Mouse (Mus musculus) lung, embryonic 16.5 days (tissue): ENCODE measurements around the gene Ugt1a10. TPM values are rescaled to one million over a fixed set of nuclear protein-coding genes. Genes with fewer than 3 reads are reported as not detected.

Experiments
- ATAC-seq: fragments of 200-750 bp; cut with Nextera tagmentation; 2 replicates; pipeline ENCODE4 v1.8.0; 2017; ENCODE audit warnings: low read depth, mild to moderate bottlenecking, moderate library complexity
- H3K27ac ChIP-seq: fragments of 300-500 bp; sonication (generic); 2 replicates; pipeline ENCODE4 v1.5.1; 2014; ENCODE audit warnings: mild to moderate bottlenecking, control low read depth, low read length
- H3K27me3 ChIP-seq: fragments of 300-500 bp; sonication (generic); 2 replicates; pipeline ENCODE4 v1.6.1; 2014; ENCODE audit warnings: low read depth, low read length, mixed read lengths; ENCODE audit not compliant: control insufficient read depth, insufficient read depth
- H3K36me3 ChIP-seq: fragments of 300-500 bp; sonication (generic); 2 replicates; pipeline ENCODE4 v1.6.1; 2014; ENCODE audit warnings: low read length; ENCODE audit not compliant: control insufficient read depth, insufficient read depth
- H3K4me1 ChIP-seq: fragments of 300-500 bp; sonication (generic); replicated peaks from 2 replicates; pipeline ENCODE4 v1.6.1; 2014; ENCODE audit warnings: low read length, mixed read lengths; ENCODE audit not compliant: control insufficient read depth, insufficient read depth
- H3K4me2 ChIP-seq: fragments of 300-500 bp; sonication (generic); 2 replicates; pipeline ENCODE4 v1.6.1; 2014; ENCODE audit warnings: low read depth, low read length, control low read depth
- H3K4me3 ChIP-seq: fragments of 300-500 bp; sonication (generic); 2 replicates; pipeline ENCODE4 v1.5.1; 2014; ENCODE audit warnings: mild to moderate bottlenecking, low read length, control low read depth
- H3K9ac ChIP-seq: fragments of 300-500 bp; sonication (generic); 2 replicates; pipeline ENCODE4 v1.6.1; 2014; ENCODE audit warnings: low read length, control low read depth
- H3K9me3 ChIP-seq: fragments of 300-500 bp; sonication (generic); 2 replicates; pipeline ENCODE4 v1.6.1; 2016; ENCODE audit warnings: low read length; ENCODE audit not compliant: control insufficient read depth
- WGBS: fragments of 180-500 bp; shearing (Covaris S2); extraction: QIAGEN DNeasy Blood & Tissue Kit; methylation state at CpG from one replicate; pipeline ENCODE4 v1.1.7; 2014; 5-methylcytosine and 5-hydroxymethylcytosine counted together
- polyA plus RNA-seq: library from polyadenylated mRNA; unstranded; fragments of >200 nt; fragmentation: Nextera tagmentation; extraction: Ambion mirVana; gene quantifications from 2 replicates; pipeline ENCODE4 v1.2.1, GENCODE M21; 2015

Ugt1a10 gene
- polyA plus RNA-seq, 1 experiment from 2014 or later, result not detected

GRCm38 (mm10) chr1:88213766-88214461 lies 158.7 kb downstream of the Ugt1a10 start:
- H3K4me2 ChIP-seq, result no peak overlapping the region
- no peak for ATAC-seq
- peaks cover 55% of the 10 kb centered on the region for H3K9me3 ChIP-seq
- H3K4me3 ChIP-seq, result no peak overlapping the region
- H3K4me1 ChIP-seq, result no peaks in the 10 kb centered on the region
- H3K36me3 ChIP-seq, result no peaks in the 10 kb centered on the region
- no peak overlapping the region for H3K9ac ChIP-seq
- H3K27ac ChIP-seq, result no peak overlapping the region
- WGBS, result 73% methylated on average over 2 of the region's 2 CpGs
- no peaks in the 10 kb centered on the region for H3K27me3 ChIP-seq

- no peak overlapping the region for H3K4me2 ChIP-seq
- no peak overlapping the region for H3K27ac ChIP-seq
- peaks cover 55% of the 10 kb centered on the region for H3K9me3 ChIP-seq
- H3K36me3 ChIP-seq, result no peaks in the 10 kb centered on the region
- H3K27me3 ChIP-seq, result no peaks in the 10 kb centered on the region
- ATAC-seq, result no peak
- H3K4me3 ChIP-seq, result no peak overlapping the region
- WGBS, result 77% methylated on average over 2 of the region's 2 CpGs
- no peak overlapping the region for H3K9ac ChIP-seq
- no peaks in the 10 kb centered on the region for H3K4me1 ChIP-seq
Observed at GRCm38 (mm10) chr1:88214462-88214952, 159.3 kb downstream of the Ugt1a10 start.

GRCm38 (mm10) chr1:88215466-88216380 lies 160.5 kb downstream of the Ugt1a10 start:
- no peak overlapping the region for H3K9ac ChIP-seq
- H3K9me3 ChIP-seq, result peaks cover 55% of the 10 kb centered on the region
- no peaks in the 10 kb centered on the region for H3K4me1 ChIP-seq
- H3K27me3 ChIP-seq, result no peaks in the 10 kb centered on the region
- WGBS, result 67% methylated on average over 10 of the region's 10 CpGs
- no peak overlapping the region for H3K27ac ChIP-seq
- no peaks in the 10 kb centered on the region for H3K36me3 ChIP-seq
- no peak overlapping the region for H3K4me2 ChIP-seq
- no peak for ATAC-seq
- no peak overlapping the region for H3K4me3 ChIP-seq

- Histone ChIP-seq H3K27me3 (no peaks in the 10 kb centered on the region), H3K4me3 (no peak overlapping the region), H3K9ac (no peak overlapping the region), H3K4me1 (no peaks in the 10 kb centered on the region), H3K4me2 (no peak overlapping the region), H3K9me3 (peaks cover 52% of the 10 kb centered on the region), H3K36me3 (no peaks in the 10 kb centered on the region), H3K27ac (no peak overlapping the region)
- WGBS, result 54% methylated on average over 2 of the region's 2 CpGs
- no peak for ATAC-seq
Observed at GRCm38 (mm10) chr1:88216551-88216950, 161.4 kb downstream of the Ugt1a10 start.

- 48% methylated on average over 2 of the region's 2 CpGs for WGBS
- no peak for ATAC-seq
- Histone ChIP-seq H3K4me1 (no peaks in the 10 kb centered on the region), H3K27me3 (no peaks in the 10 kb centered on the region), H3K4me3 (no peak overlapping the region), H3K36me3 (no peaks in the 10 kb centered on the region), H3K4me2 (no peak overlapping the region), H3K9me3 (peaks cover 46% of the 10 kb centered on the region), H3K27ac (no peak overlapping the region), H3K9ac (no peak overlapping the region)
Observed at GRCm38 (mm10) chr1:88217144-88217543, 162.0 kb downstream of the Ugt1a10 start.

- WGBS, result 31% methylated on average over 3 of the region's 3 CpGs
- no peak overlapping the region for H3K9ac ChIP-seq
- H3K9me3 ChIP-seq, result peaks cover 41% of the 10 kb centered on the region
Observed at GRCm38 (mm10) chr1:88217576-88217975, 162.4 kb downstream of the Ugt1a10 start.

GRCm38 (mm10) chr1:88218051-88218450 lies 162.9 kb downstream of the Ugt1a10 start:
- Histone ChIP-seq H3K4me3 (no peak overlapping the region), H3K9ac (no peak overlapping the region), H3K27me3 (no peaks in the 10 kb centered on the region), H3K36me3 (no peaks in the 10 kb centered on the region), H3K27ac (no peak overlapping the region), H3K4me1 (no peaks in the 10 kb centered on the region), H3K9me3 (peaks cover 39% of the 10 kb centered on the region), H3K4me2 (no peak overlapping the region)
- WGBS, result 70% methylated on average over 9 of the region's 9 CpGs
- ATAC-seq, result no peak

More at GRCm38 (mm10) chr1:88217576-88217975, 162.4 kb downstream of the Ugt1a10 start:
- H3K27me3 ChIP-seq, result no peaks in the 10 kb centered on the region
- H3K4me2 ChIP-seq, result no peak overlapping the region
- H3K36me3 ChIP-seq, result no peaks in the 10 kb centered on the region
- no peaks in the 10 kb centered on the region for H3K4me1 ChIP-seq
- no peak overlapping the region for H3K4me3 ChIP-seq
- no peak for ATAC-seq
- no peak overlapping the region for H3K27ac ChIP-seq

- Histone ChIP-seq H3K27ac (no peak overlapping the region), H3K4me1 (no peaks in the 10 kb centered on the region), H3K27me3 (no peaks in the 10 kb centered on the region), H3K4me2 (no peak overlapping the region), H3K36me3 (no peaks in the 10 kb centered on the region), H3K9me3 (peaks cover 35% of the 10 kb centered on the region), H3K9ac (no peak overlapping the region), H3K4me3 (no peak overlapping the region)
- ATAC-seq, result no peak
- 47% methylated on average over 4 of the region's 4 CpGs for WGBS
Observed at GRCm38 (mm10) chr1:88218591-88218990, 163.4 kb downstream of the Ugt1a10 start.

- no peak overlapping the region for H3K27ac ChIP-seq
- 11% methylated on average over 1 of the region's 1 CpGs for WGBS
- H3K4me3 ChIP-seq, result no peak overlapping the region
- H3K9me3 ChIP-seq, result peaks cover 31% of the 10 kb centered on the region
- no peaks in the 10 kb centered on the region for H3K36me3 ChIP-seq
- no peaks in the 10 kb centered on the region for H3K4me1 ChIP-seq
- H3K9ac ChIP-seq, result no peak overlapping the region
- H3K27me3 ChIP-seq, result no peaks in the 10 kb centered on the region
- H3K4me2 ChIP-seq, result no peak overlapping the region
- ATAC-seq, result no peak
Observed at GRCm38 (mm10) chr1:88219054-88219453, 163.9 kb downstream of the Ugt1a10 start.
